Mouse (Mus musculus) ZHBTc4 (cell line): ENCODE data around the gene Rab25.
"Not testable (repeated sequence)": the region's sequence is repeated elsewhere in the genome, so short reads cannot be mapped to it uniquely, and the experiment has no call there.

ENCODE experiments used
- DNase-seq: peaks from one replicate; pipeline ENCODE4 v3.0.0-alpha.2; 2011; ENCODE audit warnings: low read depth, low spot score

Rab25 gene

GRCm38 (mm10) chr3:88548180-88548917, at the start of gene Rab25:
Rab25 (minus strand) TSS chr3:88548300.
- no peak for DNase-seq

- not testable (repeated sequence) for DNase-seq
Observed at GRCm38 (mm10) chr3:88596547-88596946, 48.4 kb upstream of the Rab25 start.

- no peak for DNase-seq
Observed at GRCm38 (mm10) chr3:88593893-88594580, 45.9 kb upstream of the Rab25 start.

GRCm38 (mm10) chr3:88592942-88593576, 45.0 kb upstream of the Rab25 start:
- DNase-seq: no peak

- DNase-seq: peak; percentile 86
Observed at GRCm38 (mm10) chr3:88591950-88592731, 44.0 kb upstream of the Rab25 start.

- DNase-seq: no peak
Observed at GRCm38 (mm10) chr3:88591044-88591443, 42.9 kb upstream of the Rab25 start.

- no peak for DNase-seq
Observed at GRCm38 (mm10) chr3:88590246-88590645, 42.1 kb upstream of the Rab25 start.

- DNase-seq: peak; percentile 72
Observed at GRCm38 (mm10) chr3:88586640-88587039, 38.5 kb upstream of the Rab25 start.

GRCm38 (mm10) chr3:88585769-88586168, 37.7 kb upstream of the Rab25 start:
- DNase-seq: peak; percentile 70

GRCm38 (mm10) chr3:88579454-88580117, 31.5 kb upstream of the Rab25 start:
- peak; percentile 83 for DNase-seq

- no peak for DNase-seq
Observed at GRCm38 (mm10) chr3:88578498-88579424, 30.7 kb upstream of the Rab25 start.

- not testable (repeated sequence) for DNase-seq
Observed at GRCm38 (mm10) chr3:88577846-88578245, 29.7 kb upstream of the Rab25 start.

- peak; percentile 94 for DNase-seq
Observed at GRCm38 (mm10) chr3:88575540-88575939, 27.4 kb upstream of the Rab25 start, which contains the start of gene Ssr2. Ssr2 (plus strand) TSS chr3:88575876.

GRCm38 (mm10) chr3:88573810-88574209, 25.7 kb upstream of the Rab25 start:
- peak; percentile 71 for DNase-seq

- peak; percentile 98 for DNase-seq
Observed at GRCm38 (mm10) chr3:88572835-88573234, 24.7 kb upstream of the Rab25 start.

- DNase-seq: peak; percentile 97
Observed at GRCm38 (mm10) chr3:88571856-88572255, 23.8 kb upstream of the Rab25 start.

- no peak for DNase-seq
Observed at GRCm38 (mm10) chr3:88570341-88570740, 22.2 kb upstream of the Rab25 start.

GRCm38 (mm10) chr3:88569694-88570093, 21.6 kb upstream of the Rab25 start:
- peak; percentile 65 for DNase-seq

GRCm38 (mm10) chr3:88569093-88569492, 21.0 kb upstream of the Rab25 start:
- no peak for DNase-seq

GRCm38 (mm10) chr3:88568615-88569014, 20.5 kb upstream of the Rab25 start:
- DNase-seq: no peak
